Comparison of ENCODE assay signal across 12 mouse cellular contexts in genomic region chr10:92641032-92641431, GRCm38 (mm10).
DNase-seq lines count a peak whose midpoint lies in the region; ATAC-seq and TF ChIP-seq lines count a peak whose summit lies in the region.
"Had no signal": no experiment of that assay in that cellular context is flagged by ENCODE, and none has a peak within 500 bp of the region (broad histone marks: within the 10 kb centered on the region; RNA-seq: fewer than 3 reads in every experiment).

No protein-coding gene starts in this region.

- POLR2A ChIA-PET in Patski (lab: Charles Lee): no interaction called here

- H3K9me3 ChIP-seq in kidney, embryonic 15.5 days (replicated peaks): peaks cover 11% of the 10 kb centered on the region
- H3K9me3 ChIP-seq in midbrain, postnatal 0 days (ENCODE audit: low read length): peaks cover 5% of the 10 kb centered on the region; the same call in 1 of the 2 replicates
- H3K9me3 ChIP-seq in midbrain, embryonic 15.5 days: no peaks in the 10 kb centered on the region
- H3K9me3 ChIP-seq: G1E had no signal

- H3K4me3 ChIP-seq in kidney, embryonic 15.5 days (replicated peaks): no peak overlapping the region
- H3K4me3 ChIP-seq in midbrain, postnatal 0 days (ENCODE audit: low read depth, low read length): no peak overlapping the region
- no peak overlapping the region for H3K4me3 ChIP-seq in midbrain, embryonic 15.5 days
- H3K4me3 ChIP-seq: limb, embryonic 12.5 days had no signal

- DNase-seq in kidney, adult 9 months: peak; percentile 23
- peak; percentile 47 for DNase-seq in midbrain, postnatal 0 days (ENCODE audit: low spot score)
- no peak for DNase-seq in Patski (ENCODE audit: low read depth, low spot score)
- peak; percentile 18 for DNase-seq in layer of hippocampus, adult 9-11 months
- DNase-seq: adrenal gland, adult 8-10 months; cerebellum, adult 9-11 months; lung, postnatal 10 days had no signal

- peak; percentile 57 for TF ChIP-seq CTCF in midbrain, postnatal 0 days (IDR thresholded peaks at IDR 0.05)
- TF ChIP-seq CTCF in Patski (IDR thresholded peaks at IDR 0.05): peak; percentile 25

- no peak overlapping the region for H3K9ac ChIP-seq in kidney, embryonic 15.5 days
- no peak overlapping the region for H3K9ac ChIP-seq in midbrain, postnatal 0 days (replicated peaks; ENCODE audit: low read length, poor library complexity, severe bottlenecking)
- no peak overlapping the region for H3K9ac ChIP-seq in midbrain, embryonic 15.5 days
- H3K9ac ChIP-seq: limb, embryonic 12.5 days had no signal

- CTCF ChIA-PET in Patski (lab: Charles Lee): interaction anchor here (0.8 to 0.9 kb wide), 2 partner anchors 12 to 13 kb away, joined by 3 read pairs; no protein-coding TSS in a partner anchor

- H3K4me1 ChIP-seq in kidney, embryonic 15.5 days: peaks cover 7% of the 10 kb centered on the region
- peaks cover 4% of the 10 kb centered on the region; the same call in 1 of the 2 replicates for H3K4me1 ChIP-seq in midbrain, postnatal 0 days (ENCODE audit: insufficient read depth, low read length)
- peaks cover 6% of the 10 kb centered on the region for H3K4me1 ChIP-seq in midbrain, embryonic 15.5 days

- in situ Hi-C loops in Patski (cut with MboI; ENCODE audit: low pct_unique_long_range_greater_than_20kb): no loop called here

- no peak overlapping the region for H3K27ac ChIP-seq in kidney, embryonic 15.5 days
- H3K27ac ChIP-seq in midbrain, postnatal 0 days (ENCODE audit: low read depth, low read length): no peak overlapping the region
- no peak overlapping the region for H3K27ac ChIP-seq in midbrain, embryonic 15.5 days
- H3K27ac ChIP-seq: limb, embryonic 12.5 days had no signal

- no peaks in the 10 kb centered on the region for H3K27me3 ChIP-seq in kidney, embryonic 15.5 days
- no peaks in the 10 kb centered on the region for H3K27me3 ChIP-seq in midbrain, postnatal 0 days (ENCODE audit: insufficient read depth, low read length)
- H3K27me3 ChIP-seq in midbrain, embryonic 15.5 days (replicated peaks): no peaks in the 10 kb centered on the region
- H3K27me3 ChIP-seq in Patski: no peaks in the 10 kb centered on the region
- H3K27me3 ChIP-seq: limb, embryonic 12.5 days had no signal

- no peak for ATAC-seq in kidney, embryonic 15.5 days (replicated peaks; ENCODE audit: low FRiP score)
- no peak for ATAC-seq in midbrain, postnatal 0 days (ENCODE audit: low FRiP score)
- ATAC-seq in midbrain, embryonic 15.5 days (replicated peaks): no peak
- ATAC-seq in Patski: no peak
- no peak for ATAC-seq in inflammation-experienced regulatory T-cells, adult 6 months

- H3K4me2 ChIP-seq in kidney, embryonic 15.5 days: no peak overlapping the region
- H3K4me2 ChIP-seq in midbrain, postnatal 0 days (ENCODE audit: low read depth, low read length, poor library complexity, severe bottlenecking): no peak overlapping the region
- H3K4me2 ChIP-seq in midbrain, embryonic 15.5 days: no peak overlapping the region
- H3K4me2 ChIP-seq: limb, embryonic 12.5 days had no signal

- no peaks in the 10 kb centered on the region for H3K36me3 ChIP-seq in kidney, embryonic 15.5 days
- no peaks in the 10 kb centered on the region for H3K36me3 ChIP-seq in midbrain, postnatal 0 days (ENCODE audit: insufficient read depth, low read length)
- H3K36me3 ChIP-seq in midbrain, embryonic 15.5 days (replicated peaks): no peaks in the 10 kb centered on the region
- H3K36me3 ChIP-seq: G1E; limb, embryonic 12.5 days had no signal
